Mouse (Mus musculus) stomach, postnatal 0 days (tissue): ENCODE measurements around the gene Pla2g4a.

Experiments
- CTCF ChIP-seq: IDR thresholded peaks from 2 replicates; pipeline ENCODE4 v1.5.1; 2016; ENCODE audit warnings: antibody characterized with exemption, low read depth, mild to moderate bottlenecking, moderate library complexity
- EP300 ChIP-seq: optimal IDR thresholded peaks from 2 replicates; pipeline ENCODE3; 2016; ENCODE audit warnings: antibody characterized with exemption

- TF ChIP-seq CTCF (no peak), EP300 (no peak)
These were observed 31.9 kb downstream of the Pla2g4a start for GRCm38 (mm10) chr1:149929140-149929539.
